ENCODE assay signal across 24 mouse cellular contexts in genomic region chr14:117956051-117956450, GRCm38 (mm10).
DNase-seq lines count a peak whose midpoint lies in the region; ATAC-seq and TF ChIP-seq lines count a peak whose summit lies in the region.
"Had no signal": no experiment of that assay in that cellular context is flagged by ENCODE, and none has a peak within 500 bp of the region (broad histone marks: within the 10 kb centered on the region; RNA-seq: fewer than 3 reads in every experiment).

No protein-coding gene starts in this region.

- no peak for ATAC-seq in heart, embryonic 11.5 days (replicated peaks; ENCODE audit: insufficient number of reproducible peaks, low FRiP score, low TSS enrichment)
- ATAC-seq: forebrain, embryonic 13.5 days; forebrain, embryonic 16.5 days; hindbrain, postnatal 0 days; inflammation-experienced regulatory T-cells, adult 6 months; intestine, embryonic 16.5 days; Patski had no signal

- peaks cover 83% of the 10 kb centered on the region for H3K27me3 ChIP-seq in heart, embryonic 11.5 days (ENCODE audit: control insufficient read depth, insufficient read depth, low read length)
- H3K27me3 ChIP-seq: forebrain, embryonic 13.5 days; Patski had no signal

- H3K4me2 ChIP-seq in heart, embryonic 11.5 days, result no peak overlapping the region
- H3K4me2 ChIP-seq: forebrain, embryonic 13.5 days; hindbrain, embryonic 14.5 days had no signal

- no peaks in the 10 kb centered on the region for H3K36me3 ChIP-seq in heart, embryonic 11.5 days (ENCODE audit: control insufficient read depth, insufficient read depth, low read length)
- H3K36me3 ChIP-seq: forebrain, embryonic 10.5 days; heart, embryonic 10.5 days had no signal

- H3K4me3 ChIP-seq in gastrocnemius, adult 2 months, result no peak overlapping the region
- H3K4me3 ChIP-seq in heart, embryonic 11.5 days (ENCODE audit: low read depth, low read length), result no peak overlapping the region
- H3K4me3 ChIP-seq: forebrain, embryonic 10.5 days; forebrain, embryonic 13.5 days; heart, embryonic 10.5 days had no signal

- no peaks in the 10 kb centered on the region for H3K9me3 ChIP-seq in heart, embryonic 11.5 days (replicated peaks; ENCODE audit: control insufficient read depth, low read length)
- H3K9me3 ChIP-seq: forebrain, embryonic 10.5 days; forebrain, embryonic 13.5 days; heart, embryonic 10.5 days had no signal

- peaks cover 2% of the 10 kb centered on the region; the same call in 1 of the 2 replicates for H3K4me1 ChIP-seq in heart, embryonic 11.5 days (ENCODE audit: control insufficient read depth, insufficient read depth, low read length)

- no peak overlapping the region for H3K9ac ChIP-seq in heart, embryonic 11.5 days (ENCODE audit: low read depth, low read length)
- H3K9ac ChIP-seq: forebrain, embryonic 13.5 days; hindbrain, embryonic 14.5 days had no signal

- intact Hi-C loops in gastrocnemius, adult 2 months (cut with DNase I), result no loop called here
- intact Hi-C loops in gastrocnemius, postnatal 14 days (cut with DNase I; ENCODE audit: low total_unique reads), result no loop called here

- no peak overlapping the region for H3K27ac ChIP-seq in gastrocnemius, adult 2 months
- no peak overlapping the region for H3K27ac ChIP-seq in heart, embryonic 11.5 days (ENCODE audit: low read depth, low read length)
- H3K27ac ChIP-seq: forebrain, embryonic 10.5 days; forebrain, embryonic 13.5 days; heart, embryonic 10.5 days; hindbrain, embryonic 14.5 days; hindbrain, postnatal 0 days had no signal

- WGBS in heart, embryonic 11.5 days (ENCODE audit: insufficient replicate concordance), result 65% methylated on average over 3 of the region's 3 CpGs

- TF ChIP-seq CTCF in gastrocnemius, adult 2 months (IDR thresholded peaks at IDR 0.05), result no peak

- peak; percentile 25 for DNase-seq in adrenal gland, postnatal 10 days
- no peak for DNase-seq in adrenal gland, postnatal 4 days (ENCODE audit: low spot score in 2 of 2)
- DNase-seq in gastrocnemius, adult 2 months, result peak; percentile 30
- DNase-seq in gastrocnemius, postnatal 14 days, result no peak
- peak; percentile 23 to 35 for DNase-seq in heart, adult 18-20 months
- DNase-seq in NIH3T3 (ENCODE audit: low read depth), result peak; percentile 2
- DNase-seq in urinary bladder, postnatal 4 days (ENCODE audit: low spot score in 2 of 2), result no peak
- DNase-seq: adrenal gland, adult 8-10 months; cerebellum, adult 11-12 months; cerebellum, adult 9-10 months; cerebellum, postnatal 14 days; heart, postnatal 36 days; kidney, adult 18-20 months; kidney, adult 9 months had no signal

Comparison
In these comparisons a context has a peak if more than half of its experiments do, and no peak if none do; other contexts are left out.
1. DNase-seq: peak in adrenal gland, postnatal 10 days (single experiment), gastrocnemius, adult 2 months (single experiment), heart, adult 18-20 months (2 of 2) and NIH3T3 (single experiment); none in adrenal gland, postnatal 4 days (0 of 2), gastrocnemius, postnatal 14 days (single experiment) and urinary bladder, postnatal 4 days (0 of 2).